Mouse (Mus musculus) liver, embryonic 14.5 days (tissue): ENCODE results near the gene Glrx5. TPM values are rescaled to one million over a fixed set of nuclear protein-coding genes. Genes with fewer than 3 reads are reported as not detected.
A peak's percentile ranks its signal among the peaks of the same experiment; 100 is the strongest.

ENCODE experiments used
- ATAC-seq: fragments of 200-750 bp; cut with Nextera tagmentation; 2 replicates; pipeline ENCODE4 v1.8.0; 2017; ENCODE audit warnings: moderate number of reproducible peaks, mild to moderate bottlenecking, moderate library complexity; ENCODE audit not compliant: insufficient read depth
- DNase-seq, 3 experiments: peaks; one replicate each; pipeline ENCODE4 v3.0.0-alpha.2; 2012 to 2013; ENCODE audit warnings: low read depth in 3 of 3, low spot score in 3 of 3
- H3K27ac ChIP-seq: fragments of 300-500 bp; sonication (generic); 2 replicates; pipeline ENCODE4 v1.5.1; 2014; ENCODE audit warnings: moderate library complexity, mild to moderate bottlenecking, control low read depth, inconsistent platforms
- H3K27me3 ChIP-seq: fragments of 300-500 bp; sonication (generic); 2 replicates; pipeline ENCODE4 v1.6.1; 2014; ENCODE audit warnings: mild to moderate bottlenecking, low read length, moderate library complexity; ENCODE audit not compliant: control insufficient read depth, insufficient read depth
- H3K36me3 ChIP-seq: fragments of 300-500 bp; sonication (generic); replicated peaks from 2 replicates; pipeline ENCODE4 v1.6.1; 2014; ENCODE audit warnings: low read depth; ENCODE audit not compliant: control insufficient read depth, insufficient read depth
- H3K4me1 ChIP-seq, 2 experiments: fragments of 200-500 bp in 1 of 2; fragments of 300-500 bp in 1 of 2; sonication (generic) in 1 of 2; replicated peaks; 2 replicates each; pipeline ENCODE4 v1.6.1; 2012 to 2014; ENCODE audit warnings: antibody characterized with exemption in 1 of 2, inconsistent platforms in 1 of 2, low read length in 1 of 2; ENCODE audit not compliant: control insufficient read depth in 2 of 2, insufficient read depth in 2 of 2
- H3K4me2 ChIP-seq: fragments of 300-500 bp; sonication (generic); 2 replicates; pipeline ENCODE4 v1.6.1; 2014; ENCODE audit warnings: low read depth, mild to moderate bottlenecking, control low read depth, moderate library complexity
- H3K4me3 ChIP-seq, 2 experiments: fragments of 200-500 bp in 1 of 2; fragments of 300-500 bp in 1 of 2; sonication (generic) in 1 of 2; 2 replicates each; pipeline ENCODE4 v1.5.1; 2012 to 2014; ENCODE audit warnings: low read depth in 2 of 2, low read length in 2 of 2, mild to moderate bottlenecking in 2 of 2, control low read depth in 1 of 2, inconsistent platforms in 1 of 2, moderate library complexity in 1 of 2; ENCODE audit not compliant: insufficient read depth in 1 of 2
- H3K9ac ChIP-seq: fragments of 300-500 bp; sonication (generic); replicated peaks from 2 replicates; pipeline ENCODE4 v1.6.1; 2014; ENCODE audit warnings: mild to moderate bottlenecking, control low read depth, moderate library complexity
- H3K9me3 ChIP-seq: fragments of 300-500 bp; sonication (generic); 2 replicates; pipeline ENCODE4 v1.6.1; 2016; ENCODE audit warnings: low read length, mixed read lengths; ENCODE audit not compliant: control insufficient read depth
- CTCF ChIP-seq: IDR thresholded peaks from 2 replicates; pipeline ENCODE4 v1.5.1; 2016; ENCODE audit warnings: antibody characterized with exemption, low read depth, control low read depth
- EP300 ChIP-seq: IDR thresholded peaks from 2 replicates; pipeline ENCODE4 v1.6.1; 2016; ENCODE audit warnings: antibody characterized with exemption, low read depth
- WGBS: fragments of 180-500 bp; shearing (Covaris S2); extraction: QIAGEN DNeasy Blood & Tissue Kit; methylation state at CpG from one replicate; pipeline ENCODE4 v1.1.7; 2014; ENCODE audit not compliant: insufficient replicate concordance; 5-methylcytosine and 5-hydroxymethylcytosine counted together
- polyA plus RNA-seq, 2 experiments: library from polyadenylated mRNA; depleted of rRNA in 1 of 2; stranded (reverse) in 1 of 2; unstranded in 1 of 2; fragments of >200 nt; fragmentation: Nextera tagmentation in 1 of 2; extraction: Ambion mirVana in 1 of 2; gene quantifications; 2 replicates each; pipeline versions ENCODE4 v1.2.1 to v1.2.3; 2012 to 2014

Glrx5 gene
- polyA plus RNA-seq, 2 experiments = 238 to 622 TPM

DNA sequence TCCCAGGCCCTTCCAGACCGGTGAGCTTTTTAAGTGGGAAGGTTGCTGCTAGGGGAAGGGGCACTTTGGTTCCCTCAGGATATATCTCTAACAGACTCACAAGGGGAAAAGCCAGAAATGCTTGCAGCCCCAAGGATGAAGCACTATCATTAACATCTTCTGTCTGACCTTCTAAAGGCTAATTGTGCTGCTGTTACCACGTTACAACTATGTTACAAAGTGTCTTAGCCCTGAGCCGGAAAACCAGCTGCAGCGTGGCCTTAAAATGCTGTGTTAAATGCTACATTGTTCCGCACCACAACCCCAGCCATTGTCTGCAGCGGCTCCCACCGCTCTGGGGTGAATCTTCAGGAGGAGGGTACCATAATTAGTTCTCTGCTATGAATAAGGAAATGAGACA is 44.6 kb upstream of the Glrx5 start:
- Histone ChIP-seq H3K9me3 (no peaks in the 10 kb centered on the region), H3K27ac (no peak overlapping the region), H3K4me3 (no peak overlapping the region), H3K27me3 (no peaks in the 10 kb centered on the region), H3K36me3 (no peaks in the 10 kb centered on the region), H3K4me2 (no peak overlapping the region), H3K9ac (no peak overlapping the region), H3K4me1 (peaks cover 4 to 5% of the 10 kb centered on the region in 2 experiments; a peak in 3 of 4 replicates)
- ATAC-seq (no peak), DNase-seq (no peak)
- 78% methylated on average over 7 of the region's 7 CpGs for WGBS
- TF ChIP-seq EP300 = no peak
- TF ChIP-seq CTCF = no peak

DNA sequence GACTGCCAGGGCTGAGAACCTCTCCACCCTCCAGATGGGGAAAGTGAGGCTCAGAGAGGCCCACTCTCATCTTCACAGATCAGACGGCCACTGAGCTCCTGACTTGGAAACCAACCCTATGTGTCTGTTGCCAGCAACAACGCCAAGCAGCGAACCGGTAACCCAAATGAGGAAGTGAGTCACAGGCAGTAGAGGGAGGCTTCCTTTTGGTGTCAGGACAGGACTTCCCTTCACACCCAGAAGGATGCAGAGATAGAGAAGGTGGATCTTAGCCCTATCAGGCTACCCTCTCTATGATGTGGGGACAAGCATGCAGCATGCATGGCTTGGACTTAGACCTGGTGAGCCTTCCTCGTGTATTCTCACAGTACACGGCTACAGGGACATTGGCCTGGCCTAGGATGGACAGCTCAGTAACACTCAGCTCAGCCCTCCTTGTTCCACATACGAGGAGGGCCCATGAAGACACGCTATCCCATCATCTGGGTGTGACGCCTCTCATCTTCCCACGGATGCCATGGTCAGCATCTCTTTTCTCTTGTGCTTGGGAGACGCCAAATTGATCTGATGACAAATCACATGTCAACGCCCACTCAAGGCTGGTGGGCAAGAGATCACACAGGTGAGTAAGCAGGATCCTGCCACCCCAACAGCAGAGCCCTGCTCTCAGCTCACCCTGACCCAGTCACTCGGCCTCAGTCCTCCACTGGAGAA is 41.6 kb upstream of the Glrx5 start:
- H3K4me3 ChIP-seq = no peak overlapping the region
- peaks cover 8 to 13% of the 10 kb centered on the region in 2 experiments for H3K4me1 ChIP-seq
- WGBS = 41% methylated on average over 13 of the region's 13 CpGs
- no peak overlapping the region for H3K4me2 ChIP-seq
- DNase-seq (no peak), ATAC-seq (peak; percentile 25; the same call in 1 of the 2 replicates)
- no peaks in the 10 kb centered on the region for H3K27me3 ChIP-seq
- H3K9ac ChIP-seq = no peak overlapping the region
- no peak overlapping the region for H3K27ac ChIP-seq
- no peaks in the 10 kb centered on the region for H3K36me3 ChIP-seq
- no peak for TF ChIP-seq EP300
- TF ChIP-seq CTCF = no peak
- no peaks in the 10 kb centered on the region for H3K9me3 ChIP-seq

DNA sequence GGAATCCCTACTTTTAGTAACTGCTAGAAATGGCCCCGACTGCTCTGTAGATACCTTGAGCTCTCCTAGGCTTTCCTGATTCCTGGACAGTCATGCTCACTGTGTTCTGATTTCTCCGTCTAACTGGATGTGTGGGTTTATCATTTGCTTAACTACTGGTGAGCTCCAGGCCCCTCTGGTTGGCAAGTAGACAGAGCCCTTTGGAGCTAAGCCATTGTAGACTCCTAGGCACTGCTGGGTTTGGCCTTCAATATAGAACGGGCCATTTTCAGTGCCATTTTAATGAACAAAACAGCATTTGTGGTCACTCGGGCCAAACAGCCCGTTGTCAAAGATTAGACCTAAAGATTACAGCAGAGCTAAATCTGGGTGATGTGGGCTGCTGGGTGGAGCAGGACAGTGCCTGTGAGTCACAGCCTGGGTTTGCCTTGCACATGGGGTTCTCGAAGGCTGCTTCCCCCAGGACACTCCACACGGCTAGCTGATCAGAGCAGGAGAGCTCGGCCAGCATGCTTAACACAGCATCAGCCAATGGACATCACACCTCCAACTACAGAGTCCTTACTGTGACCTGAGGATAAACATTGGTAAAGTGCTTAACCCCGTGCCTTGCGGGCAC is 40.3 kb upstream of the Glrx5 start:
- TF ChIP-seq EP300 (no peak), CTCF (no peak)
- H3K4me3 ChIP-seq = no peak overlapping the region
- H3K4me1 ChIP-seq = peaks cover 22 to 26% of the 10 kb centered on the region in 2 experiments
- no peak overlapping the region for H3K27ac ChIP-seq
- WGBS = 49% methylated on average over 10 of the region's 10 CpGs
- H3K9me3 ChIP-seq = no peaks in the 10 kb centered on the region
- no peaks in the 10 kb centered on the region for H3K36me3 ChIP-seq
- H3K4me2 ChIP-seq = no peak overlapping the region
- H3K9ac ChIP-seq = no peak overlapping the region
- no peaks in the 10 kb centered on the region for H3K27me3 ChIP-seq
- no peak for DNase-seq
- ATAC-seq = no peak

DNA sequence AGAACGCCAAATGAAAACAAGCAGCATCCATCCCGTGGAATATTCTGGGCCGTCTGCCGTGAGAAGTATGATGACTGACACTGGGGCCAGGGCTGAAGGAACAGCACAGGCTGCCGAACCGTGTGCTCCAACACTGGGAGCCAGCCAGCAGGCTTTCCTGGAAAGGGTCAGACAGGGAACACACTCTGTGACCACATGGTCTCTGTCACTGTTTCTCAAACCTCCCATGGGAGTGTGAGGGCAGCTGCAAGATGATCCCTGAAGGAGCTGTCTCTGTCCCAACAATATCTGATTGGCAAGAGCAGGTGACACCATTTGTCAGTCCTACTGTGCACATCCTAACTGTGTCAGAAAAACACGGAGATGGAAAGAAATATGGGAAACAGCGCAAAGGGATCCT is 39.6 kb upstream of the Glrx5 start:
- no peak overlapping the region for H3K27ac ChIP-seq
- no peak overlapping the region for H3K9ac ChIP-seq
- no peak for ATAC-seq

GRCm38 (mm10) chr12:104995259-104995876 is 37.1 kb upstream of the Glrx5 start:
- Histone ChIP-seq H3K9ac (no peak overlapping the region), H3K27me3 (no peaks in the 10 kb centered on the region), H3K4me3 (no peak overlapping the region), H3K9me3 (no peaks in the 10 kb centered on the region), H3K36me3 (no peaks in the 10 kb centered on the region), H3K4me1 (peaks cover 35 to 57% of the 10 kb centered on the region in 2 experiments), H3K4me2 (no peak overlapping the region), H3K27ac (0 out of 2 replicates have a peak overlapping the region, but pooled peaks have one; percentile 3)
- DNase-seq (no peak), ATAC-seq (no peak)
- TF ChIP-seq CTCF (no peak), EP300 (no peak)
- WGBS = 70% methylated on average over 12 of the region's 12 CpGs

More for the DNA sequence above, 39.6 kb upstream of the Glrx5 start:
- no peak overlapping the region for H3K4me2 ChIP-seq
- no peaks in the 10 kb centered on the region for H3K36me3 ChIP-seq
- H3K27me3 ChIP-seq = no peaks in the 10 kb centered on the region
- 79% methylated on average over 8 of the region's 8 CpGs for WGBS
- no peak for TF ChIP-seq EP300
- TF ChIP-seq CTCF = no peak
- no peak for DNase-seq
- no peak overlapping the region for H3K4me3 ChIP-seq
- peaks cover 28 to 32% of the 10 kb centered on the region in 2 experiments for H3K4me1 ChIP-seq
- H3K9me3 ChIP-seq = no peaks in the 10 kb centered on the region
